Mouse (Mus musculus) lung, embryonic 14.5 days (tissue): ENCODE results near the gene Atp6v1g1. TPM values are rescaled to one million over a fixed set of nuclear protein-coding genes. Genes with fewer than 3 reads are reported as not detected.
A peak's percentile ranks its signal among the peaks of the same experiment; 100 is the strongest.

Source experiments
- ATAC-seq: fragments of 200-750 bp; cut with Nextera tagmentation; 2 replicates; pipeline ENCODE4 v1.8.0; 2017; ENCODE audit warnings: mild to moderate bottlenecking, moderate TSS enrichment, moderate library complexity; ENCODE audit not compliant: insufficient read depth
- DNase-seq: peaks from one replicate; pipeline ENCODE4 v3.0.0-alpha.2; 2015
- H3K27ac ChIP-seq: fragments of 300-500 bp; sonication (generic); 2 replicates; pipeline ENCODE4 v1.5.1; 2014; ENCODE audit warnings: low read depth, mild to moderate bottlenecking, moderate library complexity
- H3K27me3 ChIP-seq: fragments of 300-500 bp; sonication (generic); 2 replicates; pipeline ENCODE4 v1.6.1; 2014; ENCODE audit warnings: low read length, control low read depth; ENCODE audit not compliant: insufficient read depth
- H3K36me3 ChIP-seq: fragments of 300-500 bp; sonication (generic); 2 replicates; pipeline ENCODE4 v1.6.1; 2014; ENCODE audit warnings: control low read depth; ENCODE audit not compliant: insufficient read depth
- H3K4me1 ChIP-seq: fragments of 300-500 bp; sonication (generic); 2 replicates; pipeline ENCODE4 v1.6.1; 2014; ENCODE audit warnings: antibody characterized with exemption, control low read depth; ENCODE audit not compliant: insufficient read depth
- H3K4me2 ChIP-seq: fragments of 300-500 bp; sonication (generic); 2 replicates; pipeline ENCODE4 v1.6.1; 2014; ENCODE audit warnings: mild to moderate bottlenecking
- H3K4me3 ChIP-seq: fragments of 300-500 bp; sonication (generic); 2 replicates; pipeline ENCODE4 v1.5.1; 2014; ENCODE audit warnings: low read depth, low read length
- H3K9ac ChIP-seq: fragments of 300-500 bp; sonication (generic); 2 replicates; pipeline ENCODE4 v1.6.1; 2014
- H3K9me3 ChIP-seq: fragments of 300-500 bp; sonication (generic); 2 replicates; pipeline ENCODE4 v1.6.1; 2016; ENCODE audit warnings: low read depth, low read length, control low read depth
- CTCF ChIP-seq: IDR thresholded peaks from 2 replicates; pipeline ENCODE4 v1.5.1; 2016; ENCODE audit warnings: antibody characterized with exemption, low read depth
- WGBS: fragments of 180-500 bp; shearing (Covaris S2); extraction: QIAGEN DNeasy Blood & Tissue Kit; methylation state at CpG from one replicate; pipeline ENCODE4 v1.1.7; 2014; 5-methylcytosine and 5-hydroxymethylcytosine counted together
- polyA plus RNA-seq: library from polyadenylated mRNA; unstranded; fragments of >200 nt; fragmentation: Nextera tagmentation; extraction: Ambion mirVana; gene quantifications from 2 replicates; pipeline ENCODE4 v1.2.1, GENCODE M21; 2014

Gene Atp6v1g1
- polyA plus RNA-seq, 1 experiment from 2014 or later: 228 TPM

GRCm38 (mm10) chr4:63595259-63595658, 50.7 kb downstream of the Atp6v1g1 start:
- no peak; the same call in 1 of the 2 replicates for ATAC-seq
- WGBS: 43% methylated on average over 10 of the region's 10 CpGs
- no peak overlapping the region for H3K4me2 ChIP-seq

GRCm38 (mm10) chr4:63596010-63596409, 51.4 kb downstream of the Atp6v1g1 start:
- Histone ChIP-seq H3K36me3 (no peaks in the 10 kb centered on the region), H3K27ac (no peak overlapping the region), H3K9me3 (no peaks in the 10 kb centered on the region), H3K9ac (no peak overlapping the region), H3K27me3 (no peaks in the 10 kb centered on the region), H3K4me2 (no peak overlapping the region), H3K4me1 (peaks cover 2% of the 10 kb centered on the region; the same call in 1 of the 2 replicates), H3K4me3 (no peak overlapping the region)
- DNase-seq (no peak), ATAC-seq (no peak)
- TF ChIP-seq CTCF: no peak
- 95% methylated on average over 4 of the region's 4 CpGs for WGBS

More at GRCm38 (mm10) chr4:63595259-63595658, 50.7 kb downstream of the Atp6v1g1 start:
- Histone ChIP-seq H3K4me1 (peaks cover 2% of the 10 kb centered on the region; the same call in 1 of the 2 replicates), H3K27ac (no peak overlapping the region), H3K36me3 (no peaks in the 10 kb centered on the region), H3K27me3 (no peaks in the 10 kb centered on the region), H3K9me3 (no peaks in the 10 kb centered on the region), H3K4me3 (no peak overlapping the region), H3K9ac (no peak overlapping the region)
- TF ChIP-seq CTCF: no peak
- DNase-seq: peak; percentile 9

Other genes starting within 250 kb of the Atp6v1g1 start
- gene Orm1, start 200.2 kb upstream of the Atp6v1g1 start, polyA plus RNA-seq: not detected in 2 replicates
- not detected in 2 replicates for gene Orm3, start 188.6 kb upstream of the Atp6v1g1 start, polyA plus RNA-seq
- gene Orm2, start 182.3 kb upstream of the Atp6v1g1 start, polyA plus RNA-seq: not detected in 2 replicates
- 11.2 and 12.6 TPM in 2 replicates for gene Akna, start 141.4 kb upstream of the Atp6v1g1 start, polyA plus RNA-seq
- gene Whrn, start 48.8 kb upstream of the Atp6v1g1 start, polyA plus RNA-seq: 4.5 and 4.7 TPM in 2 replicates
- gene Tmem268, start 14.0 kb downstream of the Atp6v1g1 start, polyA plus RNA-seq: 8.2 and 8.5 TPM in 2 replicates
- not detected in 2 replicates for gene Gm11213, start 60.5 kb downstream of the Atp6v1g1 start, polyA plus RNA-seq
- not detected in 2 replicates for gene Tex48, start 77.7 kb downstream of the Atp6v1g1 start, polyA plus RNA-seq
- gene Gm11214, start 118.6 kb downstream of the Atp6v1g1 start, polyA plus RNA-seq: not detected in 2 replicates
- gene Tnfsf15, start 200.3 kb downstream of the Atp6v1g1 start, polyA plus RNA-seq: 0.08 and 0.14 TPM in 2 replicates